Mouse (Mus musculus): Measurements from ENCODE around the gene Wee2.

DNA sequence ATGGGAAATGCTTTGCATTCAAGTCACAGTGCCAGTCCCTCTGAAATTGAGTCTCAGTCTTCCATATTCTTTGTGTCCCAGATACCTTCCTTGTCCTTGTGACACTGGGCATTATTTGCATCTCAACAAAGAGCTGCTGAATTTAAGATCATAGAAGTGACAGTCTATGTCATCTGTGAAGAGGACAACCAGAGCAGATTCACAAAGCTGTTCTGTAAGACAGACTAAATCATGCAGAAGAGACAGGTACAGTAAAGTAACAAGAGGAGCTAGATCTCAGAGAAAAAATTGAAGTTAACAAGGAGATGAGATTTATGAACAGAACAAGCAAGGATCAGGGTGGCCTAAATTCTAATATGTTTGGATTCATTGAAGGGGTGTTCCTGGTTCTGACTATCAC lies 52.0 kb downstream of the Wee2 start, which contains the start of gene Tas2r137:
- TF ChIP-seq CTCF (IDR thresholded peaks at IDR 0.05; ENCODE audit: low read depth, low read length) = no peak
- TF ChIP-seq POLR2A (IDR thresholded peaks at IDR 0.05; ENCODE audit: extremely low read depth, insufficient read depth, low read length) = no peak
